Mouse (Mus musculus): ENCODE results near the gene Ccdc9b. TPM values are rescaled to one million over a fixed set of nuclear protein-coding genes. Genes with fewer than 3 reads are reported as not detected.

Gene Ccdc9b
- polyA plus RNA-seq, 1 experiment from 2014 or later = 1.6 TPM

DNA sequence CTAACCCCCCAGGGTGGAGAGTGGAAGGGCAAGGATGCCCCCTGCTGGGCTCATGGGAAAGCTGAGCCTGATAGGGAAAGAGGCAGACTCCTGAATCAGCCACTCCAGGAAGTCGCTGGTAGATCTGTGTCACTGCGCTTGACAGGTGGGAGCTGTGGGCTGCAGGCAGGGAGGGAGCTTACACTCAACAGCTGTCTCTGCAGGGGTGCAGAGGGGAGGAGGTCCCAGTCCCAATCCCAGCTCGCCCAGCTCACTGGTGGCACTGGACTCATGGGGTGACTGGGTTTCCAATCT, 31.9 kb downstream of the Ccdc9b start:
- Histone ChIP-seq H3K9ac (ENCODE audit: low read depth, low read length) (no peak overlapping the region), H3K9me3 (replicated peaks; ENCODE audit: control insufficient read depth, low read length, poor library complexity, severe bottlenecking) (no peaks in the 10 kb centered on the region), H3K4me2 (ENCODE audit: low read length) (no peak overlapping the region), H3K4me3 (ENCODE audit: low read depth, low read length) (no peak overlapping the region), H3K27ac (ENCODE audit: low read length) (no peak overlapping the region), H3K4me1 (ENCODE audit: control insufficient read depth, insufficient read depth, low read length) (no peaks in the 10 kb centered on the region), H3K36me3 (ENCODE audit: control insufficient read depth, insufficient read depth, low read length) (no peaks in the 10 kb centered on the region), H3K27me3 (ENCODE audit: control insufficient read depth, insufficient read depth, low read depth, low read length) (peaks cover 2% of the 10 kb centered on the region; the same call in 1 of the 2 replicates)
- 4% methylated on average over 3 of the region's 3 CpGs for WGBS
- no peak for ATAC-seq

DNA sequence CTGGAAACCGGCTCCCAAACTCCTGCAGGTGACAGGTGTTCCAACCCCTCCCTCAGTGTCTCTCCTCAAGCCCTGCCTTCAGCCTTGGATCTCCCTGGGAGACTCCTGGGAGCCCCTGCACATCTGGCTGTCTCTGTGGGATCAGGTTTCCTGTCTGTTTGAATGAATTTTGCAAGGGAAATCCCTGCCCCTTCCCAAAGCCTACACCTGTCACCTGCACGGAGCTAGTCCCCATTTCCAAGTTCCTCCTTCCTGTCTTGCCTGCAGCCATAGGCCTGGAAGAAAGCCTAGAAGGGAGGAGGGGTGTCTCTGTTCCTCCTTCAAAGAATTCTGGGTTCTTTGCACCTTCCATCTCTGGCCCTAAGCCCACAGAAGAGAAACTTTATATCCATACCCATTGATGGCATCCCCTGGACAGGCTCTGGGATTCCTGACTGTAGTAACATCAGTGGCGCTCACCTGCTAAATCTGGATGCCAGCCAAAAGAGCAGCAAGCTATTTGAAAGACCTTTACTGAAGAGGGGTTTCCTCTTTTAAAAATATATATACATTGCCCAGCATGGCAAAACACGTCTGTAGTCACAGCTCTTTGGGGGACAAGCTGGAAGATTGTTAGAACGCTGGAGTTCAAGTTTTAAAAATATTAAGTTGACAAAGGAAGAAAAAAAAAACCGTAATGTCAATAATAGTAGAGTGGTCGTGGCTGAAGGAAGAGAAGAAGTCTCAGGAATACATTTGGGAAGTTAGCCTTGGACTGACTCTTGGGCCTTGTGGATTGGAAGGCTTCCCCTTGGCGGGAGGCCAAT, 32.4 kb downstream of the Ccdc9b start:
- no peak for ATAC-seq
- 31% methylated on average over 8 of the region's 8 CpGs for WGBS

DNA sequence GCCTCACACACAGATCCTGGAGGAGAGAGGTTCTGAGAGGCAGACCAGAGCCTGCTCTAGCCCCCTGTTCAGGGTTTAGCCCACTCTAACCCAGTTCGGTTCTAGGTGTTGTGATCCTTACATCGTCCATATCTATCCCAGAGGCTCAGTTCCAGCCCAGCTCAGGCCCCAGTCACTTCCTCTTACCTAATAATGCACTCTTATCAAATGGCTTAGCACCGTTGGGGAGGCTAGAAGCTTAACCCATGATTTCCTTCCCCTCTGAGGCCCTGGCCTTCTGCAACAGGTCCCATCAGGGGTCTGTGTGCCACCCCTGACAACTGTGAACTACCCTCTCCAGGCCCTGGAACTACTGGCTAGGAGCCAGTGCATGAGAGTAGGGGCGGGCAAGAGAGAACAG, 33.3 kb downstream of the Ccdc9b start:
- Histone ChIP-seq H3K4me2 (ENCODE audit: low read length) (no peak overlapping the region), H3K4me3 (ENCODE audit: low read depth, low read length) (no peak overlapping the region), H3K27me3 (ENCODE audit: control insufficient read depth, insufficient read depth, low read depth, low read length) (0 out of 2 replicates have a peak, but pooled peaks cover 2% of the 10 kb centered on the region), H3K36me3 (ENCODE audit: control insufficient read depth, insufficient read depth, low read length) (no peaks in the 10 kb centered on the region), H3K27ac (ENCODE audit: low read length) (no peak overlapping the region), H3K4me1 (ENCODE audit: control insufficient read depth, insufficient read depth, low read length) (no peaks in the 10 kb centered on the region), H3K9me3 (replicated peaks; ENCODE audit: control insufficient read depth, low read length, poor library complexity, severe bottlenecking) (no peaks in the 10 kb centered on the region), H3K9ac (ENCODE audit: low read depth, low read length) (no peak overlapping the region)
- no peak for ATAC-seq
- WGBS = 54% methylated on average over 4 of the region's 4 CpGs

More for the DNA sequence above, 32.4 kb downstream of the Ccdc9b start:
- Histone ChIP-seq H3K27me3 (ENCODE audit: control insufficient read depth, insufficient read depth, low read depth, low read length) (peaks cover 2% of the 10 kb centered on the region; the same call in 1 of the 2 replicates), H3K27ac (ENCODE audit: low read length) (no peak overlapping the region), H3K4me3 (ENCODE audit: low read depth, low read length) (no peak overlapping the region), H3K4me2 (ENCODE audit: low read length) (no peak overlapping the region), H3K9me3 (replicated peaks; ENCODE audit: control insufficient read depth, low read length, poor library complexity, severe bottlenecking) (no peaks in the 10 kb centered on the region), H3K9ac (ENCODE audit: low read depth, low read length) (no peak overlapping the region), H3K36me3 (ENCODE audit: control insufficient read depth, insufficient read depth, low read length) (no peaks in the 10 kb centered on the region), H3K4me1 (ENCODE audit: control insufficient read depth, insufficient read depth, low read length) (no peaks in the 10 kb centered on the region)

DNA sequence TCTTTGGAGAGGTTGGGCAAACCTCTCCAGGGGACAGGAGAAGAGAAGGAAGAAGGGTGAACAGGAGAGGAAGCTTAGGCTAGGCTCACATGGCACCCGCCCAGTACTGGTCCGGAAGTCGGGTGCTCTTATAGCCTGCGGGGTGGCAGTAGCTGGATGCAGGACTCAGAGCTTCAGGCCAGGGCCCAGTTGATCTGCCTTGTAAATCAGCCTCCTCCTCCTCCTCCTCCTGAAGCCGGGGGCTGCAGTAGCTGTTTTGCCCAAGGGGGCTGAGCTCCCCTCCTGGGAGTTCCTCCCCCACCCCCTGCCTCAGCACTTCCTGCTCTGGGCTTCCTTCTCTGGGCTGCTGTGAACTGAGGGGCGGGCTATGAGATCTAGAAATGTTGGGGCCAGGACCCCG, 34.1 kb downstream of the Ccdc9b start, which contains the start of gene Plcb2:
Gene Plcb2, minus strand, starts transcription at position 102 of the 400 bp plus-strand sequence.
- H3K4me2 ChIP-seq (ENCODE audit: low read length) = no peak within 1 kb of the TSS
- no peaks in the 10 kb centered on the region for H3K9me3 ChIP-seq (replicated peaks; ENCODE audit: control insufficient read depth, low read length, poor library complexity, severe bottlenecking)
- H3K4me1 ChIP-seq (ENCODE audit: control insufficient read depth, insufficient read depth, low read length) = no peaks in the 10 kb centered on the region
- 24% methylated on average over 7 of the region's 7 CpGs for WGBS
- no peak for ATAC-seq
- no peak within 1 kb of the TSS for H3K27ac ChIP-seq (ENCODE audit: low read length)
- H3K36me3 ChIP-seq (ENCODE audit: control insufficient read depth, insufficient read depth, low read length) = no peaks in the 10 kb centered on the region
- H3K9ac ChIP-seq (ENCODE audit: low read depth, low read length) = no peak within 1 kb of the TSS
- no peak within 1 kb of the TSS for H3K4me3 ChIP-seq (ENCODE audit: low read depth, low read length)
- 0 out of 2 replicates have a peak, but pooled peaks cover 2% of the 10 kb centered on the region for H3K27me3 ChIP-seq (ENCODE audit: control insufficient read depth, insufficient read depth, low read depth, low read length)

DNA sequence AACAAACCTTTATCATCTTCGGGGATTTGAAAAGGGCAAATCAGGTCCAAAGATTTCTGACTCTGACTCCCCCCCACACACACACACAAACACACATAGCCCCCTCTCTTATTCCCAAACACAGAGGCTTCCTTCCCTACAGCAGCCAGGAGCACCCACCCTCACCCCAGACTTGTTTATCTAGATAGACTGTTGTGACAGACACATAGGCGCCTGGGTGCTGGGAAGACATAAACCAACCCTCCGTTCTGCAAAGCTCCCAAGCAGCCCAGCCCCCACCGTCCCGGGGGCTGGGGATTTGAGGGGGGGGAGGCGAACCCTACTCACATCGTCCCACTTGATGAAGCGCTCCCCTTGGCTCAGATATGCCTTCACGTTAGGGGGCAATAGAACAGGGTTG, 34.5 kb downstream of the Ccdc9b start:
- H3K27ac ChIP-seq (ENCODE audit: low read length) = no peak overlapping the region
- no peaks in the 10 kb centered on the region for H3K36me3 ChIP-seq (ENCODE audit: control insufficient read depth, insufficient read depth, low read length)
- H3K4me3 ChIP-seq (ENCODE audit: low read depth, low read length) = no peak overlapping the region
- ATAC-seq = no peak
- 0 out of 2 replicates have a peak, but pooled peaks cover 2% of the 10 kb centered on the region for H3K27me3 ChIP-seq (ENCODE audit: control insufficient read depth, insufficient read depth, low read depth, low read length)
- no peaks in the 10 kb centered on the region for H3K9me3 ChIP-seq (replicated peaks; ENCODE audit: control insufficient read depth, low read length, poor library complexity, severe bottlenecking)
- no peak overlapping the region for H3K9ac ChIP-seq (ENCODE audit: low read depth, low read length)
- 37% methylated on average over 9 of the region's 9 CpGs for WGBS
- H3K4me2 ChIP-seq (ENCODE audit: low read length) = no peak overlapping the region
- no peaks in the 10 kb centered on the region for H3K4me1 ChIP-seq (ENCODE audit: control insufficient read depth, insufficient read depth, low read length)

DNA sequence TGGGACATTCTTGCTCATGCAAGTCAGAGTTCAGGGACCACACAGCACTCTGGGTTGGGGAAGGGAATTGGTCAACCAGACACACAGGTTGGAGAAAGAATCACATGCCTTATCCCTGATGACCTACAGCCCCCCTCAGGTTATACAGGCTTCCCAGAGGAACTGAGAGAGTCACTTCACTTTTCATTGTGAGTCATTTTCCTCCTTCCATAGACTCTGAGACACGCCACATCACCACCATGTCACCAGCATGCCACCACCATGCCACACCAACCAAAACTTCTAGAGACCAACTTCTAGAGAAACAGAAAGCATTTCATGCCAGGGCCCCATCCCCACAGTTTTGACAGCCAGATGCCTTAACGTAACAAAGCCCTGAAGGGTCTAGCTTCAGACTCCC, 35.6 kb downstream of the Ccdc9b start:
- H3K27me3 ChIP-seq (ENCODE audit: control insufficient read depth, insufficient read depth, low read depth, low read length) = no peaks in the 10 kb centered on the region
- H3K4me1 ChIP-seq (ENCODE audit: control insufficient read depth, insufficient read depth, low read length) = no peaks in the 10 kb centered on the region
- ATAC-seq = no peak
- H3K27ac ChIP-seq (ENCODE audit: low read length) = no peak overlapping the region
- H3K4me2 ChIP-seq (ENCODE audit: low read length) = no peak overlapping the region
- H3K36me3 ChIP-seq (ENCODE audit: control insufficient read depth, insufficient read depth, low read length) = no peaks in the 10 kb centered on the region
- H3K9ac ChIP-seq (ENCODE audit: low read depth, low read length) = no peak overlapping the region
- WGBS = 92% methylated on average over 2 of the region's 2 CpGs
- no peak overlapping the region for H3K4me3 ChIP-seq (ENCODE audit: low read depth, low read length)
- no peaks in the 10 kb centered on the region for H3K9me3 ChIP-seq (replicated peaks; ENCODE audit: control insufficient read depth, low read length, poor library complexity, severe bottlenecking)

DNA sequence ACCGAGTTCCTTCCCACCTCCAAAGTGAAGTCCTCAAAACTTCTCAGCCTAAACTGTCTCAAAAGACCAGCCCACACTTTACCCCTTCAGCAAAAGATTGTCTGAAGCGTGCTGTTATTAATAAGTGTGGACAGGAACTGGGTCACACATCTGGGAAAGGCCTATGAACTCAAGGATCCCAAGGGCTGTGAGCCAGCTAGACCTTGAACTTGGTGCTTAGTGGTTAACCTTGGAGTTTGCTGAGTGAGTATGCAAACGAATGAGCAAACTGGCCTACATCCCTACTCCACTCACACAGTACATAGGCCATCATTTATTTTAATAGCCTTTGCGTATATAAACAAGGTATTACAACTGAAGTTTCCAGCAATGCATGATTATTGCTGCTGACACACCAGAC, 37.0 kb downstream of the Ccdc9b start:
- Histone ChIP-seq H3K9me3 (replicated peaks; ENCODE audit: control insufficient read depth, low read length, poor library complexity, severe bottlenecking) (no peaks in the 10 kb centered on the region), H3K27me3 (ENCODE audit: control insufficient read depth, insufficient read depth, low read depth, low read length) (no peaks in the 10 kb centered on the region), H3K36me3 (ENCODE audit: control insufficient read depth, insufficient read depth, low read length) (no peaks in the 10 kb centered on the region), H3K4me1 (ENCODE audit: control insufficient read depth, insufficient read depth, low read length) (no peaks in the 10 kb centered on the region), H3K4me2 (ENCODE audit: low read length) (no peak overlapping the region), H3K27ac (ENCODE audit: low read length) (no peak overlapping the region), H3K4me3 (ENCODE audit: low read depth, low read length) (no peak overlapping the region), H3K9ac (ENCODE audit: low read depth, low read length) (no peak overlapping the region)
- no peak for ATAC-seq
- 87% methylated on average over 4 of the region's 4 CpGs for WGBS

DNA sequence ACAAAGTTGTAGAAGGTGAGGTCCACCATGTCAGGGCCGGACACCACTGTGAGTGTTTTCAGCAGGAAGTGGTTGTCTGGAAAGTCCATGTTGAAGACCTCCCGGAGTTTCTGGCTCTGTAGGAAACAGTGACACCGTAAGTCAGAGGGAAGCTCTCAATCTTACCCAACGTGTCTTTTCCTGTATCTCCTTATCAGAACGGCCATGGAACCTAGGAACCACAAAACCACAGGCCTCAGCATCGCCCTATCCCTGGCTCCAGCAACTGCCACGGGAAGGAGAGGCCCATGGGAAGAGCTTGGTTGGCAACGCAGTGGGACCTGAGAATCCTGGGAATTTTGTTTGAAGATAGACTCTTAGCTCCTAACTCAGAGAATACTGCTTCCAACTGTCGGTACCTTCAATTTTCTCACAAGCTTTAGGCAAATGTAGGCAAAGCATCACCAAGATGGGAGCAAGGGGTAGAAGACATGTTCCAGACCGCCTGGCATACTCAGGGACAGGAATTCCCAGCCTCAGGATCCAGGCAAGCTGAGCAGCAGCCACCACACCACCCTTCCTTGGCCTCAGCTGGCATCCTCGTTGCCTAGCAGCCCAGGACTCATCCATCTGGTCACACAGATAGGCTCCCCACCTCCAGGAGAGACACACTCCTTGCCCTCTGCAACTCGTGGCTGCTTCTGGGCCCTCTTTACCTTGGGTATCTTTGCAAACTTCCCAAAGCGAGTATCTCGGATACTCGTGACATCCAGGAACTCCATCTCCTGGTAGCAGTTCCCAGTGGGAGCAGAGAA, 38.6 kb downstream of the Ccdc9b start:
- WGBS = 84% methylated on average over 15 of the region's 15 CpGs
- H3K4me1 ChIP-seq (ENCODE audit: control insufficient read depth, insufficient read depth, low read length) = no peaks in the 10 kb centered on the region
- H3K9ac ChIP-seq (ENCODE audit: low read depth, low read length) = no peak overlapping the region

DNA sequence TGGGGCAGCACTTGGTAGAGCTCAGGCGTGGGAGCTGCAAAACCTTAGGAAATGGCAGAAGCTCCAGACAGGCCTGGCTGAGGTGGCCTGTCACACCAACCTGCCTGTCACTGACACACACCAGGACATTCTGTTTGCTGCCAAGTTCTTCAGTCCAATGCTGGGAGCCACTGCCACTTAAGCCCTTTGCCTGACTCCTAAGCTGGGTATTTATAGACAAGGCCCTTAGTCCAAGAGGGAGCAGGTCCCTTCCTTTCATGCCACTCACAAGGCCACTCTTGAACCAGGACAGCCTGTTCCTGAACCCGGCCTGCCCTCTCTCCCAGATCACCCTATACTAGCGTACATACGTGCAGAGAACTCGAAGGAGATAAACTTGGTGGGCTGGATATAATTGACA, 45.8 kb downstream of the Ccdc9b start:
- H3K4me1 ChIP-seq (ENCODE audit: control insufficient read depth, insufficient read depth, low read length) = peaks cover 9% of the 10 kb centered on the region
- H3K27ac ChIP-seq (ENCODE audit: low read length) = no peak overlapping the region
- H3K4me3 ChIP-seq (ENCODE audit: low read depth, low read length) = no peak overlapping the region
- ATAC-seq = no peak
- H3K27me3 ChIP-seq (ENCODE audit: control insufficient read depth, insufficient read depth, low read depth, low read length) = peaks cover 14% of the 10 kb centered on the region
- 85% methylated on average over 5 of the region's 5 CpGs for WGBS
- no peak overlapping the region for H3K9ac ChIP-seq (ENCODE audit: low read depth, low read length)
- no peaks in the 10 kb centered on the region for H3K36me3 ChIP-seq (ENCODE audit: control insufficient read depth, insufficient read depth, low read length)
- no peak overlapping the region for H3K4me2 ChIP-seq (ENCODE audit: low read length)
- no peaks in the 10 kb centered on the region for H3K9me3 ChIP-seq (replicated peaks; ENCODE audit: control insufficient read depth, low read length, poor library complexity, severe bottlenecking)

More for the DNA sequence above, 38.6 kb downstream of the Ccdc9b start:
- Histone ChIP-seq H3K4me3 (ENCODE audit: low read depth, low read length) (no peak overlapping the region), H3K36me3 (ENCODE audit: control insufficient read depth, insufficient read depth, low read length) (no peaks in the 10 kb centered on the region), H3K9me3 (replicated peaks; ENCODE audit: control insufficient read depth, low read length, poor library complexity, severe bottlenecking) (no peaks in the 10 kb centered on the region), H3K27ac (ENCODE audit: low read length) (no peak overlapping the region), H3K4me2 (ENCODE audit: low read length) (no peak overlapping the region), H3K27me3 (ENCODE audit: control insufficient read depth, insufficient read depth, low read depth, low read length) (no peaks in the 10 kb centered on the region)
- no peak for ATAC-seq
